Mouse (Mus musculus): ENCODE results near the gene Stambp.

Gene Stambp

DNA sequence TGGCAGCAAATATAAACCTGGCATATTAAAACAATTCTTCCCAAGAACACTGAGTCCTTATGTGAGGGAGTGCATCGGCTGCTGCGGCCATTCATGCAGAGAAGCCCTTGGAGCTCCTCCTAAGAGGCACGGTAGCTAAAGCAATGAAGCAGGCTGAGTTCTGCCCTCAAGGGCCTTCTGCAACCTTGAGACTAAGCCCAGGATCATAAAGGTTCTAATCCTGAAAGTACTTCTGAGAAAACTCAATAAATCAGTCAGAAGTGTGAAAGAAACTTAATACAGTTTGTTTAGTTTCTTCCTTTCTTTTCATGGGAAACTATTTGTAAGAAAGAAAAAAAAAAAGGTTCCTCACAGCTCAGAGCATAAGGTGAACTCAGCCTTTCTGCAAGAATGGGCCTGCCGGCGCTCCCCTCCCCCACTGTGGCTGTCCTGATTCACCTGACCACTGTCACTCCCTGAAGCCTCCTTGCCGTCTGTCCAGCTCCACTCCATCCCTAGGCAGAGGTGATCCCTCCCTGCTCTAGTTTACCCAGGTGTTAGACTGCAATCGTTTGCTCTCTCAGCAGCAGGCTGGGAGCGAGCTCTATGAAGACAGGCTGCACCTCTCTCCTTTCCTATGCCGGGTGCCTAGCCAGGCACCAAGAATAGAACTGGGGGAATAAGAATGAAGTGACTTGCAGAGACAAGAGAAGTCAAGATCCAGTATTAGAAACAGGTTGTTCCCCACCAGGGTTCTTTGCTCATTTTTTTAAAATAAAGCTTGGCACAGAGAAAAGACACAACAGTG, 70.8 kb downstream of the Stambp start:
- DNase-seq (ENCODE audit: extremely low spot score): no peak

DNA sequence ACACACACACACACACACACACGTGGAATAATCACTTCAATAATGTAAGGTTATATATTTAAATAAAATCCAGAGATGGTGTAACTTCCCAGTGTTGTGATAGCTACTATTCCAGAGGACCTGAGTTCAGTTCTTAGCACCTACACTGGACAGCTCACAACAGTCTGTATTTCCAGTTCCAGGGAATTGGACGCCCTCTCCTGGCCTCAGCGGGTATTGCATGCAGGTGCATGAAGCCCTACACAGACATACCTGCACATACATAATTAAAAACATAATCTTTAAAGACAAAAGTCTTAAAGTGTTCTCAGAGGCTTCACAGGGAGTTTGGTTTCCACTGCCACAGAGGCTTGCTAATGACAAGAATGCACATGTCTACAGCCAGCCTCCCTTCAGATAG, 72.1 kb downstream of the Stambp start:
- no peak for DNase-seq (ENCODE audit: extremely low spot score)

DNA sequence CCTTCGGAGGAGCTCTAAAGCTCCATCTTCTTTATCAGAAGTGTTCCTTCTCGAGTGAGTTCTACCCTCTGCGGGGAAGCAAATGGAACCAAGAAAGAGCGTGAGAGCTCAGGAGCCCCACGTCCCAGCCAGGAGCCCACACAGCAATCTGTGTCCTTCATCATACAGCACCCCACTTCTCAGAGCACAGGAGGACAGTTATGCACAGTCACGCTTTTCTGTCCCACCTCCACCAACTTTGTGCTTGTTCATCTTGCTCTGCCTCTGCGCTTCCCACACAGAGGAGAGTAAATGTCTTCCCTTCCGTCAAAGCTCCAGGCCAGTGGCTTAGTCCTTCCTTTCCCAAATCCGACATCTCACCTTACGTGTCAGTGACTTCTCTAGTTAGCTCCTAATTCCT, 73.5 kb downstream of the Stambp start:
- no peak for DNase-seq (ENCODE audit: extremely low spot score)

DNA sequence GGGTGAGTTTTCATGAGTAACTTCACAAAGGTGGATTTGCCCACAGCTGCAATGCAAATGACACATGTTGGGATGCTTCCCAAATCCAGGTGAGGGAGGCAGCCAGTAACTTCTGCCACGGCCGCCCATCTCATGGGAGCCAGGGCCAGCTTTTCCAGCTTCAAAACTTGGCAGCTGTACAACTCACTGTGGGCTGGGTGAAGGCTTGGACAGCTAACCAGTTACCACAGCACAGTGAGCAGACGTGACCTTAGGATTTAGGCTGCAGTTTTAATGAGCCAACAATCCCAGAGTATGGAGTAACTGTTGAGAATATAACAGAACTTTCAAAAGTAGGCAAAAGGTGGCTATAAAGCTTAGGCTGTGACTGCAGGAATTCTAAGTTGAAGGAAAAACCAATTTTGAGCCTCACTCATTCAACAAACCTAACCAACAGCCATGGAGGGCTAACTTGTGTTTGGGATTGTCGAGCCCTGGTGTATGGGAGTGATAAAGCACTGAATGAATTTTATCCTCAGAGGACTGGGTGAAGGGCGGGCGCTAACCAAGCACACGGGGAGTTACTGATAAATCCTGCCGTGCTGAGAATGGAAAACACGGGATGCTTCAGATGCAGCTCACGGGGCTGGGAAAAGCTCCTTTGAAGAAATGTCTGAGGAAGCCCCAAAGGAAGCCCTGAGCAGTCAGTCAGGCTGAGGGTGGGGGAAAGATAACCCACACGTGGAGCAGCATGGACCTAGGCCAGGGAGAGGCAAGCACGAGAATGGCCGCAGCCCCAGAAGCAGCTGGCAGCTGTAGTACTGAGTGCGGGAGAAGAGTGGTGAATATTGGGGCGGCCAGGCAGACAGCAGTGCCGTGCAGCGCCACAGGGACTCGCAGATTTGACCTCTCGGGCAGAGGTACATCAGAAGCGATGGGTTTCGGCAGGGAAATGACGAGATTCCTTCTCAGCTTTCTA, 75.5 kb downstream of the Stambp start:
- DNase-seq (ENCODE audit: extremely low spot score): no peak

DNA sequence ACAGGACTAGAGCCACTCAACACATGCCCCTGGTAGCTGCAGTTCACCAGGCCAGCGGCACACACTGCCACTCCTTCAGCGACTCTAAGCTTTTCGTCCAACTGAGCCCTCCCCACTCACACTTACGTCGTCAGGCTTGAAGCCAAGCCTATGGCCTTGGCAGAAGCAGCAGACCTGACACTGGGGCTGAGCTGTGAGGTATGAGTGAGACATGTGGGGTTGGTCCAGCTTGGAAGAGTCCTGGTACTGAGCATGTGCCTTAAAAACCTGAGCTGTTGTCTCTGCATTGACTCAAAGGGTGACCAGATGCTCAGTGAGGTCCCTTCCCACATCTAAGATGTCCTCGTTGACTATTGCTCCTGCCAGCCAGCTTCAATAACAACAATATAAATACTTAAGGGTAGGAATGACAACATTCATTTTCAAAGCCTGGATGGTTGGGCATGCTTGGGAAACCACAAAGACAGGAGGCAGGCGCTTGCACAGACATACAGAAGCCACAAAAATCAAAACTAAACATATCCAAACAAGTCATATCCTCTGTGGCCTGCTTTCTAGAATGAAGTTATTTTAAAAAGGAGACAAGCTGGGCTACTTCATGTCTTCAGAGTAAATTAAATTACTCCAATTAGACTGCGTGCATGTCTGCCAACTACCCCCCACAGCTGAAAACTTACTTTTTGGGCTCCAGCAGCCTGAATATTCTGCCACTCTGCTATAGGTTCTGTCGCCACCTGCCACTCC, 76.3 kb downstream of the Stambp start:
- no peak for DNase-seq (ENCODE audit: extremely low spot score)

Measured in embryo, embryonic 9.5 days (tissue).